Mouse (Mus musculus) heart, postnatal 0 days (tissue): ENCODE data around the gene Arpc2.

ENCODE experiments used
- CTCF ChIP-seq: IDR thresholded peaks from 2 replicates; pipeline ENCODE4 v1.5.1; 2016; ENCODE audit warnings: antibody characterized with exemption, control low read depth, low read depth
- EP300 ChIP-seq: IDR thresholded peaks from 2 replicates; pipeline ENCODE4 v1.6.1; 2016; ENCODE audit warnings: antibody characterized with exemption, low read depth

GRCm38 (mm10) chr1:74229942-74230341 is 5.9 kb upstream of the Arpc2 start:
- TF ChIP-seq CTCF: no peak
- TF ChIP-seq EP300: no peak
